Mouse (Mus musculus) embryonic facial prominence, embryonic 11.5 days (tissue): ENCODE measurements around the gene Relb. TPM values are rescaled to one million over a fixed set of nuclear protein-coding genes. Genes with fewer than 3 reads are reported as not detected.

Experiments
- ATAC-seq: fragments of 200-750 bp; cut with Nextera tagmentation; replicated peaks from 2 replicates; pipeline ENCODE4 v1.8.0; 2017; ENCODE audit warnings: low read depth; ENCODE audit not compliant: insufficient number of reproducible peaks, low FRiP score, low TSS enrichment
- DNase-seq: peaks from one replicate; pipeline ENCODE4 v3.0.0-alpha.2; 2015; ENCODE audit warnings: low spot score
- H3K27ac ChIP-seq: fragments of 300-500 bp; sonication (generic); replicated peaks from 2 replicates; pipeline ENCODE4 v1.5.1; 2014; ENCODE audit warnings: mild to moderate bottlenecking, low read depth, low read length, control low read depth
- H3K27me3 ChIP-seq: fragments of 300-500 bp; sonication (generic); 2 replicates; pipeline ENCODE4 v1.6.1; 2014; ENCODE audit warnings: mild to moderate bottlenecking, low read length, moderate library complexity, mixed read lengths; ENCODE audit not compliant: control insufficient read depth, insufficient read depth
- H3K36me3 ChIP-seq: fragments of 300-500 bp; sonication (generic); replicated peaks from 2 replicates; pipeline ENCODE4 v1.6.1; 2014; ENCODE audit warnings: low read depth, mild to moderate bottlenecking, low read length, moderate library complexity, mixed read lengths; ENCODE audit not compliant: control insufficient read depth, insufficient read depth
- H3K4me1 ChIP-seq: fragments of 300-500 bp; sonication (generic); 2 replicates; pipeline ENCODE4 v1.6.1; 2014; ENCODE audit warnings: low read length, mixed read lengths; ENCODE audit not compliant: control insufficient read depth, insufficient read depth
- H3K4me2 ChIP-seq: fragments of 300-500 bp; sonication (generic); 2 replicates; pipeline ENCODE4 v1.6.1; 2014; ENCODE audit warnings: low read depth, mild to moderate bottlenecking, control low read depth, low read length, moderate library complexity
- H3K4me3 ChIP-seq: fragments of 300-500 bp; sonication (generic); 2 replicates; pipeline ENCODE4 v1.5.1; 2014; ENCODE audit warnings: low read depth, low read length, control low read depth
- H3K9ac ChIP-seq: fragments of 300-500 bp; sonication (generic); replicated peaks from 2 replicates; pipeline ENCODE4 v1.6.1; 2014; ENCODE audit warnings: mild to moderate bottlenecking, control low read depth, low read length
- H3K9me3 ChIP-seq: fragments of 300-500 bp; sonication (generic); replicated peaks from 2 replicates; pipeline ENCODE4 v1.6.1; 2016; ENCODE audit warnings: mild to moderate bottlenecking, low read length, inconsistent platforms, mixed read lengths; ENCODE audit not compliant: control insufficient read depth
- WGBS: fragments of 180-500 bp; shearing (Covaris S2); extraction: QIAGEN DNeasy Blood & Tissue Kit; methylation state at CpG from one replicate; pipeline ENCODE4 v1.1.7; 2014; 5-methylcytosine and 5-hydroxymethylcytosine counted together
- polyA plus RNA-seq: library from polyadenylated mRNA; unstranded; fragments of >200 nt; fragmentation: Nextera tagmentation; extraction: Ambion mirVana; gene quantifications from 2 replicates; pipeline ENCODE4 v1.2.1, GENCODE M21; 2014

Relb gene
- polyA plus RNA-seq, 1 experiment from 2014 or later: 4.3 TPM

DNA sequence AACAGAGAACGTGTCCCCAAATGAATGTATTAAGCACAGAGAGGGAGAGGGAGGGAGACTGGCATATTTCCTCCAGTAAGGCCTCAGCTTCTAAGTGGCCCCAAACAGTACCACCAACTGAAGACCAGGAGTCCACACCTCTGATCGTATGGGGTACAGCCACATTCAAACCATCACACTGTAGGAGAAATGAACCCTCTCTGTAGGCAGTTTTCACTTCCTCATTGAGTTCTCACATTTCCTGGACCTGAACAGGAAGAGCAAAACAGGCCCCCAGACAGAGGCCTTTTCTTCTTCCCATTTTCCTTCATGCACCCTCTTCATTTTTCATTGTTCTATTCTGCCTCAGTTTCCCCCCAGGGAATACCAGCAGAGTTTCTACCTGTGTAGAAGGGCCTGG, 38.2 kb upstream of the Relb start:
- Histone ChIP-seq H3K27ac (no peak overlapping the region), H3K9me3 (no peaks in the 10 kb centered on the region), H3K27me3 (no peaks in the 10 kb centered on the region), H3K36me3 (no peaks in the 10 kb centered on the region), H3K9ac (no peak overlapping the region), H3K4me1 (peaks cover 6% of the 10 kb centered on the region; the same call in 1 of the 2 replicates), H3K4me2 (no peak overlapping the region), H3K4me3 (no peak overlapping the region)
- DNase-seq: no peak
- no peak for ATAC-seq
- 82% methylated on average over 2 of the region's 2 CpGs for WGBS

DNA sequence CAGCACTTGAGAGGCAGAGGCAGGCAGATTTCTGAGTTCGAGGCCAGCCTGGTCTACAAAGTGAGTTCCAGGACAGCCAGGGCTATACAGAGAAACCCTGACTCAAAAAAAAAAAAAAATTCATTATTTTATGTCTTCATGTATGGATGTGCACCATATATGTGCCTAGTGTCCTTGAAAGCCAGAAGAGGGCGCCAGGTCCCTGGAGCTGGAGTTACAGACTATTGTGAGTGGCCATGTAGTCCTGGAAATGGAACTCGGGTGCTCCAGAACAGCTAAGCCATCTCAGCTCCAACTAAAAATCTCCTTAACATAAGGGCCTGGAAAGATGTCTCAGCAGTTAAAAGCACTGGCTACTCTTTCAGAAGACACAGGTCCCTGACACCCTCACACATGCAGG, 37.5 kb upstream of the Relb start:
- no peak for DNase-seq

DNA sequence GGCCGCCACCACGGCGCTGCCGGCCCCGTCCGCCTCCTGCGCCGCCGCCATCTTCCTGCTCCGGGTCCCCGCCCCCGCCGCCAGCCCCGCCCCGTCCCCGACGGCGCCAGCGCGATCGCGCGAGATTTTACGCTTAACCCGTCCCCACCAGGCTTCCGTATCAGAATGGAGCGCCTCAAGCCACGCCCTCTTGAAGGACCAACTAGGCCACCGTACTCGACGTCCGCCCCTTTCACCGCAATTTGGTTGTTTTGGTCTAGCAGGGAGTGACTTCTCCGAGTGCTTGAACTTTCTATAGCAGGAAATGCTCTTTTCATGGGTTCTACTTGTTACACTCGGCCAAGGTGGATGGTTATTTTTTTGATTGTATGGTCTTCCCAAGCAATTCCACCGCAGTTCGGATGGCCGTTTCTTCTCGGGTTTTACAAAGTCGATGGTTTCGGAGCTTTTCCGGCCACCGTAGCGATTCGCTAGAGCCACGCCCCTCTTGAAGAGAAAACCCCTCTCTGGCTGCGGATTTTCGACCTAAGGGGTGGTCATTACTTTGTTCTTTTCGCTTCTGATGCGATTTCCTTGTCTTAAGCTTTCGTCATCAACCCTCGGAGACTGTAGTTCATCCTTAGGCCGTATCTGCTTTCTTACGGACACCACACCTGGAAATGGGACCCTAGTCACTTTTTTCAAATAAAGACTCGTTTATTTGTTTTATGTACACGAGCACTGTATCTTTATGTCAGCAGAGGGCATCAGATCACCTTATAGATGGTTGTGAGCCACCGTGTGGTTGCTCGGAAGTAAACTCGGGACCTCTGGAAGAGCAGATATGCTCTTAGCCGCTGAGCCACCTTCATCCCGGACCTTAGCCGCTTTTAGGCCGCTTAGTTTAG, 36.0 kb upstream of the Relb start, which contains the start of gene Clptm1:
Gene Clptm1, minus strand, starts transcription at position 79 of the 887 bp plus-strand sequence.
- Histone ChIP-seq H3K27me3 (no peaks in the 10 kb centered on the region), H3K4me2 (peak within 1 kb of the TSS; percentile 80), H3K4me1 (peaks cover 6% of the 10 kb centered on the region; the same call in 1 of the 2 replicates), H3K4me3 (peak within 1 kb of the TSS; percentile 94), H3K9me3 (no peaks in the 10 kb centered on the region), H3K36me3 (peaks cover 2% of the 10 kb centered on the region), H3K27ac (peak within 1 kb of the TSS; percentile 77), H3K9ac (peak within 1 kb of the TSS; percentile 83)
- peak; percentile 71 for ATAC-seq
- under 1% methylated on average over 59 of the region's 63 CpGs for WGBS
- DNase-seq: peak; percentile 98

More for the DNA sequence above, 37.5 kb upstream of the Relb start:
- H3K4me2 ChIP-seq: no peak overlapping the region
- H3K36me3 ChIP-seq: peaks cover 1% of the 10 kb centered on the region
- H3K27ac ChIP-seq: no peak overlapping the region
- no peak overlapping the region for H3K9ac ChIP-seq
- peaks cover 6% of the 10 kb centered on the region; the same call in 1 of the 2 replicates for H3K4me1 ChIP-seq
- no peaks in the 10 kb centered on the region for H3K9me3 ChIP-seq
- H3K4me3 ChIP-seq: no peak overlapping the region
- no peaks in the 10 kb centered on the region for H3K27me3 ChIP-seq
- ATAC-seq: no peak
- 62% methylated on average over 3 of the region's 3 CpGs for WGBS

DNA sequence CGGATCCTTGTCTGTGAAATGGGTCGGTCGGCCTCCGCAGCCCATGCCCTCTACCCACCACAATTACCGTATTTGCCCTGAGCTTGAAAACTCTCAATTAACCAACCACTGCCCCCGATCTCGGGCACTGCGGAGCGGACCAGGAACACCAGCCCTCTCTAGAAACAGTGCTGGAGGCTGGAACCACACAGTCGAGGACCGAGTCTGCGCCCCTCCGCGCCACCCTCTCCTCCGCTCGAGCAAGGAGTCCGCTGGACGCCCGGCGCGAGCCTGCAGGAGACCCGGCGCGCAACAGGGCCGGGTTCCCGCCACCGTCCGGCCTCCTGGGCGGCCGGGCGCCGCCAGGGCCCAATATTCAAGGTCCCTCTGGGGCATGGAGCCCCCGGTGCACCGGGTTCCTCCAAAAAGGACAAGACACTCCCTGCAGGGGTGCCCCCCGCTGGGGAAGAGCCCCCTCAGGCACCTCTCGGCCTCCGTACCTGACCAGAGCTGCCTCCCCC, 35.3 kb upstream of the Relb start:
- peak overlapping the region; percentile 94 for H3K4me3 ChIP-seq
- WGBS: under 1% methylated on average over 37 of the region's 37 CpGs
- H3K9ac ChIP-seq: peak overlapping the region; percentile 83
- H3K27me3 ChIP-seq: no peaks in the 10 kb centered on the region
- peaks cover 6% of the 10 kb centered on the region; the same call in 1 of the 2 replicates for H3K4me1 ChIP-seq
- H3K9me3 ChIP-seq: no peaks in the 10 kb centered on the region
- ATAC-seq (peak; percentile 68), DNase-seq (no peak)
- H3K27ac ChIP-seq: 0 out of 2 replicates have a peak overlapping the region, but pooled peaks have one; percentile 29
- H3K4me2 ChIP-seq: peak overlapping the region; percentile 80
- peaks cover 2% of the 10 kb centered on the region for H3K36me3 ChIP-seq

DNA sequence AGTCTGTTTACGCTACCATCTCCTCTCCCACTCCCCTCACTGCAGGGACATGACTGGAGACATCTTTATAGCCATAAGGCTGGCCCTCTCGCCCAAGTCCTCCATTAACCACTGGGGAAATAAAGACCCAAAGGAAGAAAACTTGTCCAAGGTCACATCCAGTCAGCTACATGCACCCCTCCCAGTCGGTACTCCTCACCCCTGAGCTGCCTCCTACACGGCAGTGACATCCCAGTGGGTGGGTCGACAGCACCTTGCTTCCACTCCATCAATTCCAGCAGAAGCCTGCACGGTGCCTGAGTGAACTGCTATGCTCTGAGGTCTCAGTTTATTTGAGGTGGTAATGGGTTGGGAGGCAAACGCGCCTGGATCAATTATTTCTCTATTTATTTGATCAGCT, 34.7 kb upstream of the Relb start:
- Histone ChIP-seq H3K36me3 (peaks cover 2% of the 10 kb centered on the region), H3K9ac (peak overlapping the region; percentile 83), H3K27me3 (no peaks in the 10 kb centered on the region), H3K4me3 (peak overlapping the region; percentile 94), H3K27ac (no peak overlapping the region), H3K4me1 (peaks cover 6% of the 10 kb centered on the region; the same call in 1 of the 2 replicates), H3K9me3 (no peaks in the 10 kb centered on the region), H3K4me2 (peak overlapping the region; percentile 80)
- 22% methylated on average over 8 of the region's 8 CpGs for WGBS
- ATAC-seq (0 out of 2 replicates have a peak, but pooled peaks have one; percentile 21), DNase-seq (no peak)

DNA sequence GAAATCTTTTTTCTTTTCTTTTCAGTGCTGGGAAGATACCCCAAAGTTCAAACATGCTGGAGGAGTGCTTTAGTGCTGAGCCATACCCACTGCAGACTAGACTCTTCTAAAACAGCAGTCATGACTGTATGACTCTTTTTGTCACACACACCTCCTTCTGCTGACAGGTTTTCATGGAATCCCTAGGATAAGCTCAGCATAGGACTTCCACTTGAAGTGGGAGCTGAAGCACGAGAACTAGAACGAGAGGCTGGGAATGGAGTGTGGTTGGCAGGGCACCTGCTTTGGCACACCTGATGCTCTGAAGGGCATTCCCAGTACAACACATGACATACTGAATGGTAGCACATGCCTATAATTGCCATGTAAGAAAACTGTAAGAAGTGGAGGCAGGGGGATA, 23.4 kb upstream of the Relb start:
- H3K4me1 ChIP-seq: no peaks in the 10 kb centered on the region
- no peak overlapping the region for H3K27ac ChIP-seq
- H3K9me3 ChIP-seq: no peaks in the 10 kb centered on the region
- peaks cover 5% of the 10 kb centered on the region for H3K36me3 ChIP-seq
- H3K27me3 ChIP-seq: no peaks in the 10 kb centered on the region
- no peak overlapping the region for H3K4me3 ChIP-seq
- ATAC-seq (no peak), DNase-seq (no peak)
- no peak overlapping the region for H3K4me2 ChIP-seq
- 95% methylated on average over 2 of the region's 2 CpGs for WGBS
- no peak overlapping the region for H3K9ac ChIP-seq

DNA sequence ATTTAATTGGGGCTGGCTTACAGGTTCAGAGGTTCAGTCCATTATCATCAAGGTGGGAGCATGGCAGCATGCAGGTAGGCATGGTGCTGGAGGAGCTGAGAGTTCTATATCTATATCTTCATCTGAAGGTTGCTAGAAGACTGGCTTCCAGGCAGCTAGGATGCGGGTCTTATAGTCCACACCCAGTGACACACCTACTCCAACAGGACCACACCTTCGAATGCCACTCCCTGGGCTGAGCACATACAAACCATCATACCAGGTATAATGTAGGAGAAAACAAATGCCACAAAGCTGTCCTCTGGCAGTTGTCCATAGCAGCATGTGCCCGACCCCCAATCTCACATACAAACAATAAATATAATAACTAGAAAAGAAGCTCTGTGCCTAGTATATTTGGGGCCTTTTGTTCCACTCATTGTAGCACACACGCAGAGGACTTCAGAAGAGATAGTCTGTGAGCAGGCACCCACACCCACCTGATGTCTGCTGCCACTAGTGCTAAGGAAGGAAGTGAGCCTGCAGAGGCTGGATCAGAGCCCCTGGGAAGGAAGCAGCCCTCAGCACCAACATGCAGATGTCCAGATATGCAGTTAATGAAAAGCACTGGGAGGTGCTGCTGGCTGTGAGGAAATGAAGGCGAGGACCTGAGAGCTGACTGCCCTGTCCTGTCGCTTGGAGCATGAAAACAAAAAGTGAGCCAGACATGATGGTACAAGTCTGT, 22.0 kb upstream of the Relb start:
- H3K9me3 ChIP-seq: no peaks in the 10 kb centered on the region
- no peak overlapping the region for H3K9ac ChIP-seq
- no peak for ATAC-seq
- no peak for DNase-seq
- 90% methylated on average over 6 of the region's 6 CpGs for WGBS
- H3K4me3 ChIP-seq: no peak overlapping the region
- peaks cover 5% of the 10 kb centered on the region for H3K36me3 ChIP-seq
- no peak overlapping the region for H3K4me2 ChIP-seq
- no peaks in the 10 kb centered on the region for H3K27me3 ChIP-seq
- no peak overlapping the region for H3K27ac ChIP-seq
- H3K4me1 ChIP-seq: no peaks in the 10 kb centered on the region
